Mouse (Mus musculus) intestine, postnatal 0 days (tissue): ENCODE data around the gene Scfd2. TPM values are rescaled to one million over a fixed set of nuclear protein-coding genes. Genes with fewer than 3 reads are reported as not detected.
A peak's percentile ranks its signal among the peaks of the same experiment; 100 is the strongest.

Experiments used
- ATAC-seq: fragments of 200-750 bp; cut with Nextera tagmentation; 2 replicates; pipeline ENCODE4 v1.8.0; 2017; ENCODE audit warnings: mild to moderate bottlenecking, moderate TSS enrichment, moderate library complexity
- H3K27ac ChIP-seq: fragments of 300-500 bp; sonication (generic); 2 replicates; pipeline ENCODE4 v1.5.1; 2014; ENCODE audit warnings: mild to moderate bottlenecking, low read depth, low read length, moderate library complexity
- H3K27me3 ChIP-seq: fragments of 300-500 bp; sonication (generic); replicated peaks from 2 replicates; pipeline ENCODE4 v1.6.1; 2014; ENCODE audit warnings: low read length, mixed read lengths; ENCODE audit not compliant: control insufficient read depth, insufficient read depth
- H3K36me3 ChIP-seq: fragments of 300-500 bp; sonication (generic); 2 replicates; pipeline ENCODE4 v1.6.1; 2014; ENCODE audit warnings: mild to moderate bottlenecking, moderate library complexity; ENCODE audit not compliant: control insufficient read depth, insufficient read depth
- H3K4me1 ChIP-seq: fragments of 300-500 bp; sonication (generic); replicated peaks from 2 replicates; pipeline ENCODE4 v1.6.1; 2014; ENCODE audit warnings: antibody characterized with exemption, low read length, mixed read lengths; ENCODE audit not compliant: control insufficient read depth, insufficient read depth
- H3K4me2 ChIP-seq: fragments of 300-500 bp; sonication (generic); replicated peaks from 2 replicates; pipeline ENCODE4 v1.6.1; 2014; ENCODE audit warnings: low read depth, mild to moderate bottlenecking, moderate library complexity
- H3K4me3 ChIP-seq: fragments of 300-500 bp; sonication (generic); 2 replicates; pipeline ENCODE4 v1.5.1; 2014; ENCODE audit warnings: low read depth, low read length
- H3K9ac ChIP-seq: fragments of 300-500 bp; sonication (generic); 2 replicates; pipeline ENCODE4 v1.6.1; 2014; ENCODE audit warnings: mild to moderate bottlenecking, low read depth, low read length
- H3K9me3 ChIP-seq: fragments of 300-500 bp; sonication (generic); 2 replicates; pipeline ENCODE4 v1.6.1; 2016; ENCODE audit warnings: mixed run types; ENCODE audit not compliant: control insufficient read depth
- CTCF ChIP-seq: sonication (generic); IDR thresholded peaks from 2 replicates; pipeline ENCODE4 v1.5.1; 2016; ENCODE audit warnings: low read depth, mild to moderate bottlenecking, control low read depth, antibody characterized with exemption, moderate library complexity
- WGBS: fragments of 180-500 bp; shearing (Covaris S2); extraction: QIAGEN DNeasy Blood & Tissue Kit; methylation state at CpG from one replicate; pipeline ENCODE4 v1.1.7; 2014; 5-methylcytosine and 5-hydroxymethylcytosine counted together
- polyA plus RNA-seq: library from polyadenylated mRNA; unstranded; fragments of >200 nt; fragmentation: Nextera tagmentation; extraction: Ambion mirVana; gene quantifications from 2 replicates; pipeline ENCODE4 v1.2.1, GENCODE M21; 2015

The Scfd2 gene
- polyA plus RNA-seq, 1 experiment from 2014 or later: 16.8 TPM

DNA sequence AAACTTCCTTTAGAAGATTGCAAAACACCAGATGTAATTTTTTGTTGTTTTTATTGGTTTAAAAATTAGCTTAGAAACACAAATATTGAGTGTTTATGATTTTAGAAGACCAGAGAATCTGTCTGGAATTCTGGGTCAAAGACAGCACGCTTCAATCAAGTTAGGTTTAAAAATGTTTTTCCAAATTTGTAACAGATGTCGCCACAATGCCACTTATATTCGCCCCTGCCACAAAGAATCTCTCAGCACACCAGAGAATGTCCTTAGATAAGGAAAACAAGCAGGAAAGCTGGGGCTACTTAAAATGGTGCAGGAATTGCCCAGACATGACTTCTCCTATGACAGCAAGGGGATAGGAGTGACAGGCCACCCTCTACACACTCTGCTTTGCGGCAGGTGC is 245.3 kb downstream of the Scfd2 start:
- ATAC-seq: no peak
- Histone ChIP-seq H3K9ac (no peak overlapping the region), H3K36me3 (no peaks in the 10 kb centered on the region), H3K4me1 (no peaks in the 10 kb centered on the region), H3K4me3 (no peak overlapping the region), H3K27ac (no peak overlapping the region), H3K4me2 (no peak overlapping the region), H3K9me3 (no peaks in the 10 kb centered on the region), H3K27me3 (no peaks in the 10 kb centered on the region)
- no peak for TF ChIP-seq CTCF
- 86% methylated on average over 4 of the region's 4 CpGs for WGBS

DNA sequence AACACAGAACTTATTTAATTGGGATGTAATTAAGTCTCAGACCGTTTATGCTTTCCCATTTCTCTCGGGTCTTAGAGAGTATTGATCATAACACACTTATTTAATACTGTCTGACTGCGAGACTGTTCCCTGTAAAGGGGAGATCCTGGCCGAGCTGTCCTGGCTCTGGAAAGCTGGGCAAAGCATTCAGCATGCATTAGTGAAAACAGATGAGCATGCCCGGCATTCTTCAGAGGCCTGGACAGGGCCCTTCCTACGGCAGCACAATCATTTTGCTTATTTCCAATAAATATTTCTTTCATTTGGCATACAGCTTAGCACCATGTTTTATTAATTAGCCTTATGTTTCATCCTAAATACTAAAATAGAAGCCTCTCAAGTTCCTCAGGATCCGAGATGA is 245.8 kb downstream of the Scfd2 start:
- WGBS: 72% methylated on average over 7 of the region's 7 CpGs
- no peaks in the 10 kb centered on the region for H3K36me3 ChIP-seq
- no peak overlapping the region for H3K4me2 ChIP-seq
- no peak for TF ChIP-seq CTCF
- no peaks in the 10 kb centered on the region for H3K27me3 ChIP-seq
- H3K4me3 ChIP-seq: no peak overlapping the region
- no peak for ATAC-seq
- H3K9me3 ChIP-seq: no peaks in the 10 kb centered on the region
- no peak overlapping the region for H3K9ac ChIP-seq
- H3K27ac ChIP-seq: no peak overlapping the region
- no peaks in the 10 kb centered on the region for H3K4me1 ChIP-seq

DNA sequence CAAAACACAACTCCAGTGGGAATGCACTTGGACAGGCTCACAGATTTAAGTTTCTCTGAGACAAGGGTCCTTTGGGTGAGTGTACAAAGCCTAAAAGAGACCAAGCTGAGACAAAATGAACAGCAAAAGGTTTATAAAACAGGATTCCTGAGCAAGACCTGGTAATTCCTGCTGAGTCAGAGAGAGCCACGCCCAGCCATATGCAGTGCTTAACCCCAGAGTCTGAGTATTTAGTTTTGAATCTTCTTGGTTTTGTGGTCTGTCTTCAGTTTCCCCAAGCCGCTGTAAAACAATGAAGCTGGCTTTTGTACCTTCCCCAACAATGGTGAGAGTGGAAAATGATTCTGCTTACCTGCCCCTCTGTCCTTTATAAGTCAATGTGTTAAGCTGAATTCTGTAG is 246.3 kb downstream of the Scfd2 start:
- no peak overlapping the region for H3K9ac ChIP-seq
- no peaks in the 10 kb centered on the region for H3K4me1 ChIP-seq
- H3K9me3 ChIP-seq: no peaks in the 10 kb centered on the region
- 66% methylated on average over 2 of the region's 2 CpGs for WGBS
- no peaks in the 10 kb centered on the region for H3K36me3 ChIP-seq
- no peak overlapping the region for H3K27ac ChIP-seq
- TF ChIP-seq CTCF: no peak
- no peak for ATAC-seq
- no peaks in the 10 kb centered on the region for H3K27me3 ChIP-seq
- no peak overlapping the region for H3K4me3 ChIP-seq
- no peak overlapping the region for H3K4me2 ChIP-seq

DNA sequence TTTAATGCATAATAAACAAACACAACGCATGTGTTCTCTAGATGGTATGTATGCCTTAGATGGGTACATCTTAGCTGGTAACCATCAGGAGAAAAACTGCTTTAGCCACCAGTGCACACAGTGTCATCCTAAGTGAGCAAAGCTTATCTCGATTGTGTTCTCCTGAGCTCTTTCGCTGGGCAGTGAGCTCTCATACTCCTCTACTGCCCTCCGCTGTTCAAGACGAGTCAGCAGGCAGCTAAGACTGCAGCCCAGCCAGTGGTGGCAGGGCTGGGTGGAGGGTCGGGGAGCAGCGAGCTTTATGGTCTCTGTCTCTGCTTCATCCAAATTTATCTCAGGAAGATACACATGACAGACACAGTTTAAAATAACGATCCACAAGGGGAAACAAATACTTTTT is 248.0 kb downstream of the Scfd2 start:
- TF ChIP-seq CTCF: peak; percentile 83

GRCm38 (mm10) chr5:74281480-74281879 is 250.1 kb downstream of the Scfd2 start:
- 82% methylated on average over 8 of the region's 8 CpGs for WGBS
- ATAC-seq: no peak
- H3K36me3 ChIP-seq: no peaks in the 10 kb centered on the region
- H3K27me3 ChIP-seq: no peaks in the 10 kb centered on the region
- H3K4me3 ChIP-seq: no peak overlapping the region
- H3K27ac ChIP-seq: no peak overlapping the region
- no peak for TF ChIP-seq CTCF
- H3K9me3 ChIP-seq: no peaks in the 10 kb centered on the region
- no peak overlapping the region for H3K4me2 ChIP-seq
- no peaks in the 10 kb centered on the region for H3K4me1 ChIP-seq
- no peak overlapping the region for H3K9ac ChIP-seq

More for the DNA sequence above, 248.0 kb downstream of the Scfd2 start:
- Histone ChIP-seq H3K4me2 (no peak overlapping the region), H3K4me3 (no peak overlapping the region), H3K27me3 (no peaks in the 10 kb centered on the region), H3K9ac (no peak overlapping the region), H3K27ac (no peak overlapping the region), H3K36me3 (no peaks in the 10 kb centered on the region), H3K9me3 (no peaks in the 10 kb centered on the region), H3K4me1 (no peaks in the 10 kb centered on the region)
- 43% methylated on average over 8 of the region's 8 CpGs for WGBS
- ATAC-seq: no peak

- no peak for TF ChIP-seq CTCF
- WGBS: 62% methylated on average over 7 of the region's 7 CpGs
- Histone ChIP-seq H3K4me2 (no peak overlapping the region), H3K27me3 (no peaks in the 10 kb centered on the region), H3K36me3 (no peaks in the 10 kb centered on the region), H3K9ac (no peak overlapping the region), H3K27ac (no peak overlapping the region), H3K4me1 (no peaks in the 10 kb centered on the region), H3K9me3 (no peaks in the 10 kb centered on the region), H3K4me3 (no peak overlapping the region)
- ATAC-seq: no peak
Observed at GRCm38 (mm10) chr5:74279673-74280072, 251.9 kb downstream of the Scfd2 start.

- Histone ChIP-seq H3K36me3 (no peaks in the 10 kb centered on the region), H3K9me3 (no peaks in the 10 kb centered on the region), H3K27ac (no peak overlapping the region), H3K27me3 (no peaks in the 10 kb centered on the region), H3K9ac (no peak overlapping the region), H3K4me3 (no peak overlapping the region), H3K4me1 (no peaks in the 10 kb centered on the region), H3K4me2 (no peak overlapping the region)
- 87% methylated on average over 7 of the region's 7 CpGs for WGBS
- ATAC-seq: no peak
- TF ChIP-seq CTCF: no peak
Observed at GRCm38 (mm10) chr5:74278428-74278827, 253.1 kb downstream of the Scfd2 start.
